7 mouse cellular contexts compared by ENCODE assay signal in the genomic region with DNA sequence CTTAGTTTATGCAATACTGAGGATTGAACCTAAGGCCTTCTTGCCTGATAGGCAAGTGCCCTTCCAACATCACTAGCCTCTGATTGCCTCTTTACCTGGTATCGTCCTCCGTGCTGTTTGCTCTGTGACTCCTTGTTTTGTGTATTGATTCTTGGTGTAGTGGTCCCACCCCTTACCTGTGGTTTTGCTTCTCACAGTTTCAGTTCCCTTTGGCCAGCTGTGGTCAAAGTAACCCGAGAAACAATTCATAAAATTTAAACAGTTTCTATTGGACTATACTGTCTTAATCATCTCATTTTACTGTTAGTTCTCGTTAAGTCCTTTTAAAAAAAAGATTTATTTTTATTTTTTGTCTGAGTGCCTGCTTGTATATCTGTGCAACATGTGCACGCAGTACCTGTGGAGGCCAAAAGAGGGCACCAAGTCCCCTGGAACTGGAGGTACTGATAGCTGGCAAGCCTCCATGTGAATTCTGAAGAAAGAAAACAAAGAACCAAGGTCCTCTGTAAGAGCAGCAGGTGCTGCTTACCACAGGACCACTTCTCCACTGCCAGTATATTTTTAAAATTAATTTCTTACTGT.
DNase-seq lines count a peak whose midpoint lies in the region; ATAC-seq and TF ChIP-seq lines count a peak whose summit lies in the region.

No protein-coding gene starts in this region.

- no peak overlapping the region for H3K9ac ChIP-seq in kidney, embryonic 14.5 days (ENCODE audit: low read depth, low read length)

- no peaks in the 10 kb centered on the region for H3K9me3 ChIP-seq in kidney, embryonic 14.5 days (ENCODE audit: control insufficient read depth, low read length)

- H3K36me3 ChIP-seq in kidney, adult 2 months (ENCODE audit: control insufficient read depth, insufficient read depth, low read length), result no peaks in the 10 kb centered on the region
- no peaks in the 10 kb centered on the region for H3K36me3 ChIP-seq in kidney, embryonic 14.5 days (ENCODE audit: control insufficient read depth, insufficient read depth, low read length)

- ATAC-seq in kidney, embryonic 14.5 days (ENCODE audit: low FRiP score, low TSS enrichment), result no peak

- no peak for TF ChIP-seq POLR2A in kidney, adult 2 months (IDR thresholded peaks at IDR 0.05; ENCODE audit: low read depth, low read length)

- peak; percentile 74 for TF ChIP-seq CTCF in kidney, adult 2 months (conservative IDR thresholded peaks at IDR 0.05; ENCODE audit: insufficient read depth, insufficient read length, low read depth, low read length)

- no peak overlapping the region for H3K27ac ChIP-seq in kidney, adult 2 months (ENCODE audit: insufficient read depth, low read depth, low read length)
- no peak overlapping the region for H3K27ac ChIP-seq in kidney, embryonic 14.5 days (ENCODE audit: low read depth, low read length)

- no peak overlapping the region for H3K4me3 ChIP-seq in kidney, adult 2 months (ENCODE audit: insufficient read depth, low read depth, low read length)
- no peak overlapping the region for H3K4me3 ChIP-seq in kidney, embryonic 14.5 days (ENCODE audit: low read length)

- peak; percentile 68 for DNase-seq in kidney, adult 2 months
- DNase-seq in R1 (ENCODE audit: low read depth, low spot score), result peak; percentile 61
- peak; percentile 66 for DNase-seq in embryo, embryonic 10 days (ENCODE audit: low spot score)
- peak; percentile 13 for DNase-seq in induced T-regulatory cell, adult 2 months (ENCODE audit: low read depth)
- DNase-seq in lung, postnatal 10 days, result peak; percentile 16
- DNase-seq in thymus, postnatal 10 days (ENCODE audit: low spot score in 2 of 2), result peak; percentile 7 to 18

- no peak overlapping the region for H3K4me2 ChIP-seq in kidney, embryonic 14.5 days (replicated peaks; ENCODE audit: low read depth, low read length)

- H3K27me3 ChIP-seq in kidney, adult 2 months (replicated peaks; ENCODE audit: control insufficient read depth, insufficient read depth, low read length), result no peaks in the 10 kb centered on the region
- no peaks in the 10 kb centered on the region for H3K27me3 ChIP-seq in kidney, embryonic 14.5 days (ENCODE audit: control insufficient read depth, insufficient read depth, low read length)

- WGBS in kidney, adult 2 months, result 68% methylated on average over 5 of the region's 5 CpGs
- 74% methylated on average over 5 of the region's 5 CpGs for WGBS in kidney, embryonic 14.5 days

- no peaks in the 10 kb centered on the region for H3K4me1 ChIP-seq in kidney, adult 2 months (ENCODE audit: control insufficient read depth, insufficient read depth, low read length)
- H3K4me1 ChIP-seq in kidney, embryonic 14.5 days (ENCODE audit: control insufficient read depth, insufficient read depth, low read length), result no peaks in the 10 kb centered on the region

Comparison
In these comparisons a context has a peak if more than half of its experiments do, and no peak if none do; other contexts are left out.
1. DNase-seq: peak in every context shown above with its lines; median percentile 68 in kidney, adult 2 months; 66 in embryo, embryonic 10 days; 61 in R1; 16 in lung, postnatal 10 days; 13 in induced T-regulatory cell, adult 2 months; 12 in thymus, postnatal 10 days.